Mouse (Mus musculus): ENCODE data around the gene Agtpbp1. TPM values are rescaled to one million over a fixed set of nuclear protein-coding genes. Genes with fewer than 3 reads are reported as not detected.

Agtpbp1 gene
- total and polyA plus RNA-seq, 3 experiments = 24.2 to 117 (median 33.7) TPM

GRCm38 (mm10) chr13:59564505-59564904 is 20.5 kb downstream of the Agtpbp1 start:
- Histone ChIP-seq H3K9ac (ENCODE audit: control insufficient read depth, low read depth, low read length, poor library complexity, severe bottlenecking) (no peak overlapping the region), H3K9me3 (replicated peaks; ENCODE audit: insufficient read depth, low read length) (no peaks in the 10 kb centered on the region), H3K36me3 (ENCODE audit: control insufficient read depth in 1 of 2, insufficient read depth in 2 of 2, low read length in 2 of 2) (no peaks in the 10 kb centered on the region), H3K27ac (ENCODE audit: control insufficient read depth, low read depth, low read length) (no peak overlapping the region), H3K4me1 (ENCODE audit: control insufficient read depth in 1 of 2, insufficient read depth in 2 of 2, low read length in 2 of 2) (peaks cover 0 to 5% of the 10 kb centered on the region in 2 experiments; a peak in 2 of 4 replicates), H3K79me2 (ENCODE audit: control insufficient read depth, insufficient read depth, low read length, poor library complexity) (no peaks in the 10 kb centered on the region), H3K27me3 (ENCODE audit: control insufficient read depth in 1 of 2, insufficient read depth in 2 of 2, low read length in 2 of 2) (no peaks in the 10 kb centered on the region), H3K4me3 (ENCODE audit: control insufficient read depth in 1 of 2, insufficient read depth in 1 of 2, low read depth in 2 of 2, low read length in 2 of 2) (no peak overlapping the region)
- TF ChIP-seq TAL1 (IDR thresholded peaks at IDR 0.05; ENCODE audit: low read length) (no peak), TBP (IDR thresholded peaks at IDR 0.05; ENCODE audit: low read depth, low read length) (no peak), MAFK (IDR thresholded peaks at IDR 0.05; ENCODE audit: borderline replicate concordance, low read depth, low read length) (no peak), MEF2A (IDR thresholded peaks at IDR 0.05; ENCODE audit: extremely low read depth, insufficient replicate concordance, low read depth, low read length, poor library complexity, severe bottlenecking) (no peak), HCFC1 (IDR thresholded peaks at IDR 0.05; ENCODE audit: low read depth, low read length) (no peak), NELFE (IDR thresholded peaks at IDR 0.05; ENCODE audit: low read depth, low read length) (no peak), SIN3A (IDR thresholded peaks at IDR 0.05; ENCODE audit: low read length) (no peak), ZNF384 (IDR thresholded peaks at IDR 0.05; ENCODE audit: low read depth, low read length) (no peak), BHLHE40 (IDR thresholded peaks at IDR 0.05; ENCODE audit: borderline replicate concordance, low read depth, low read length) (no peak), ELF1 (IDR thresholded peaks at IDR 0.05; ENCODE audit: low read depth, low read length) (no peak), MYB (IDR thresholded peaks at IDR 0.05; ENCODE audit: low read depth, low read length) (no peak), ZC3H11A (IDR thresholded peaks at IDR 0.05; ENCODE audit: low read depth, low read length) (no peak), GABPA (IDR thresholded peaks at IDR 0.05; ENCODE audit: low read depth, low read length) (no peak), KAT2A (conservative IDR thresholded peaks at IDR 0.05; ENCODE audit: low read depth, low read length) (no peak), ZKSCAN1 (IDR thresholded peaks at IDR 0.05; ENCODE audit: low read depth, low read length) (no peak), POLR2AphosphoS2 (IDR thresholded peaks at IDR 0.05; ENCODE audit: low read length) (no peak)
- no peak for DNase-seq (ENCODE audit: low read depth, low spot score)

- Histone ChIP-seq H3K79me2 (ENCODE audit: control insufficient read depth, insufficient read depth, low read length, poor library complexity) (0 out of 2 replicates have a peak, but pooled peaks cover under 1% of the 10 kb centered on the region), H3K4me1 (ENCODE audit: control insufficient read depth in 1 of 2, insufficient read depth in 2 of 2, low read length in 2 of 2) (peaks cover 0 to 2% of the 10 kb centered on the region in 2 experiments; a peak in 2 of 4 replicates), H3K27ac (ENCODE audit: control insufficient read depth, low read depth, low read length) (no peak overlapping the region), H3K9me3 (replicated peaks; ENCODE audit: insufficient read depth, low read length) (no peaks in the 10 kb centered on the region), H3K4me3 (ENCODE audit: control insufficient read depth in 1 of 2, insufficient read depth in 1 of 2, low read depth in 2 of 2, low read length in 2 of 2) (no peak overlapping the region), H3K36me3 (ENCODE audit: control insufficient read depth in 1 of 2, insufficient read depth in 2 of 2, low read length in 2 of 2) (peaks cover 0 to 4% of the 10 kb centered on the region in 2 experiments; a peak in 2 of 4 replicates), H3K27me3 (ENCODE audit: control insufficient read depth in 1 of 2, insufficient read depth in 2 of 2, low read length in 2 of 2) (no peaks in the 10 kb centered on the region), H3K9ac (ENCODE audit: control insufficient read depth, low read depth, low read length, poor library complexity, severe bottlenecking) (no peak overlapping the region)
- TF ChIP-seq USF1 (IDR thresholded peaks at IDR 0.05; ENCODE audit: low read depth, low read length) = no peak
- TF ChIP-seq EP300 (IDR thresholded peaks at IDR 0.05; ENCODE audit: low read depth in 1 of 2, low read length in 2 of 2) = no peak
- TF ChIP-seq SIN3A (IDR thresholded peaks at IDR 0.05; ENCODE audit: low read length) = no peak
- TF ChIP-seq E2F4 (IDR thresholded peaks at IDR 0.05; ENCODE audit: borderline replicate concordance, low read depth, low read length) = no peak
- TF ChIP-seq ZKSCAN1 (IDR thresholded peaks at IDR 0.05; ENCODE audit: low read depth, low read length) = no peak
- TF ChIP-seq MXI1 (IDR thresholded peaks at IDR 0.05; ENCODE audit: low read depth, low read length) = no peak
- TF ChIP-seq TAL1 (IDR thresholded peaks at IDR 0.05; ENCODE audit: low read length) = no peak
- no peak for TF ChIP-seq TCF12 (IDR thresholded peaks at IDR 0.05; ENCODE audit: low read depth, low read length)
- TF ChIP-seq ZMIZ1 (IDR thresholded peaks at IDR 0.05; ENCODE audit: low read depth, low read length) = no peak
- no peak for TF ChIP-seq MAX (IDR thresholded peaks at IDR 0.05; ENCODE audit: low read length)
- TF ChIP-seq TBP (IDR thresholded peaks at IDR 0.05; ENCODE audit: low read depth, low read length) = no peak
- TF ChIP-seq MYB (IDR thresholded peaks at IDR 0.05; ENCODE audit: low read depth, low read length) = no peak
- TF ChIP-seq CHD1 (IDR thresholded peaks at IDR 0.05; ENCODE audit: low read depth, low read length) = no peak
- TF ChIP-seq MAZ (IDR thresholded peaks at IDR 0.05; ENCODE audit: low read depth, low read length) = no peak
- no peak for TF ChIP-seq BHLHE40 (IDR thresholded peaks at IDR 0.05; ENCODE audit: borderline replicate concordance, low read depth, low read length)
- no peak for TF ChIP-seq ZC3H11A (IDR thresholded peaks at IDR 0.05; ENCODE audit: low read depth, low read length)
- TF ChIP-seq RAD21 (IDR thresholded peaks at IDR 0.05; ENCODE audit: low read depth, low read length) = no peak
- DNase-seq (ENCODE audit: low read depth, low spot score) = no peak
Observed at GRCm38 (mm10) chr13:59562471-59562870, 22.6 kb downstream of the Agtpbp1 start.
